Mouse (Mus musculus): ENCODE measurements around the gene Nfix.

The Nfix gene

DNA sequence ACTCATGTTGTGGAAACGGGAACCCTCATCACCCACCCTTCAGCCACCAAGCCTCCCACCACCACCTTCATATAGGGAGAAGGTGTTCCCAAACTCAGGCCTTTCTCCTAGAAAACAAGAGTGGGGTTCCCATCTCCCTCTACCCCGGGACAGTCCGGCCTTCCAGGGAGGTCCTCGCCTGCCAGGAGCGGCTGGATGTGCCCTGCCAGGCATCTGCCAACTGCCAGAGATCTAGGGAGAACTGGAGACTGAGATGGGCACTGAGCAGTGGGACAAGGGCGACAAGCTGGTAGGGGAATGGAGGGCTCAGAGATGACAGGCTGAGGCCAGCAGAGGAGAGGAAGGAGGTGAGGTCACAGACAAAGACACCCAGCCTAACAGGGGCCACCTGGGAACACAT is 66.2 kb downstream of the Nfix start:
- no peak for DNase-seq

DNA sequence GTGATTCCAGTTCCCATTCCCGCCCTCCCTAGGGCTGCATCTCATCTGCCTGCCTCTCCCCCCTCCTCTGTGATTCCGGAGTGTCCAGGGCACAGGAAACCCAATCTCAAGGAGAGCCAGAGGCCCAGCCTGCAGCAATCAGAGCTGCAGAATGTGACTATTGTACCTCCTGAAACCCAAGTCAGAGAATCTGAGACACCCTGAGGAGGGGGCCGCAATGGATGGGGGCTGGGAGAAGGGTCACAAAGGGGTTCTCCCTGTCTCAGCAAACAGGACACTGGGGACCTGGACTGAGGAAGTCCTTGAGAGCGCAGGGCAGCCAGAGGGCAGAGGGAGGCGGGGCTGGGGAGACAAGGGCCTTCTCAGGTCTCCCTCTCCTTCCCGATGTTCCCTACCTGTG is 67.1 kb downstream of the Nfix start:
- peak; percentile 96 for DNase-seq

DNA sequence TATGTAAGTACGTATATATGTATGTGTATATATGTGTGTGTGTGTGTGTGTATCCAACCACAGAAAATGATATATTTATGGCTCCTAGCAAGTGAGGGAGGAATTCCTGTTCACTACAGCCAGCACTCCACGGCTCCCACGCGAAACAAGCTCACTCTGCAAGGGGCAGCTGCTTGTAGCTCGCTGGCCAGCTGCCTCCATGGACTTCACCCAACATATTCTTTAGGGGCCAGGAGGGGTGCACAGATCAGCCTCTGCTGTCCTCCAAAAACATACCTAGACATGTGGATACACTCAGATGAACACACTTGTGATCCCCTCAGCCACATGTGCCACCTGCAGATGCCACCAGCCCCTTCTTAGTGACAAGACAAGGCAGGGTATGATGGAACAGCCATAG is 67.6 kb downstream of the Nfix start:
- peak; percentile 92 for DNase-seq

DNA sequence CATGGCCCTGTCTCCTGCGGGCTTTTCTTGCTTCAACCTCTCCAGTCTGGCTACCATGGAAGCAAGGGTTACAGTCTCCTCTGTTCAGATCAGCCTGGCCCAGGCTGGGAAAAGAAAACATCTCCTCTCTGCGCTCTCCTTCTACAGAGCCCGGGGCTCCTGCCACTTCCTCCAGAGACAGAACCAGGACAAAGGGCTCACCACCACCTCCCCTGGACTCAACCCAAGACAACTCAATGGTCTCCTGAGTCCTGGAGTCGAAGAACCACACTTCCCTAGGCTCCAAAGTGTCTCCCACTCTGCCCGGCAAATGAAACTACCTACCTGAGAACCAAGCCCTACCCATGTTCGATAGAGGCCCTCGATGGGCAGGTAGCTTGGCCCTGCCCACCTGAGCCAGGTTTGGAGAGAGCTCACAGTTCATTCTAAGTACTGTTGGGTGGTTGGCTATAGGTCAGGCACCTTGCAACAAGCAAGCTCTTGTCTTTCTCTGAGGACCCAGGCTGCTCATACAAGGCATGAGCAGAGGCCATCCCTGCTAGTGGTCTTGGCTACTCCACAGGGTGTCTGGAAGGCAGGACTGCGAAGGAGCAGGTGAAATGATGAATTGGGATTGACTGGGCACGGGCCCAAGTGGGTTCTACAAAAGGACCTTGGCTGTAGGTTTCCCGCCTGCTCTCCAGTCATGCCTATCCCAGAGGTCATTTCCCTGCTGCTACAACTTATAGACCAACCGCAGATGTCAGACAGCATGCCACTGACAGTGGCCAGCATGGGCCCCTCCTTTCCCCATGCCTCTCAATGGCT is 68.6 kb downstream of the Nfix start:
- DNase-seq = no peak

DNA sequence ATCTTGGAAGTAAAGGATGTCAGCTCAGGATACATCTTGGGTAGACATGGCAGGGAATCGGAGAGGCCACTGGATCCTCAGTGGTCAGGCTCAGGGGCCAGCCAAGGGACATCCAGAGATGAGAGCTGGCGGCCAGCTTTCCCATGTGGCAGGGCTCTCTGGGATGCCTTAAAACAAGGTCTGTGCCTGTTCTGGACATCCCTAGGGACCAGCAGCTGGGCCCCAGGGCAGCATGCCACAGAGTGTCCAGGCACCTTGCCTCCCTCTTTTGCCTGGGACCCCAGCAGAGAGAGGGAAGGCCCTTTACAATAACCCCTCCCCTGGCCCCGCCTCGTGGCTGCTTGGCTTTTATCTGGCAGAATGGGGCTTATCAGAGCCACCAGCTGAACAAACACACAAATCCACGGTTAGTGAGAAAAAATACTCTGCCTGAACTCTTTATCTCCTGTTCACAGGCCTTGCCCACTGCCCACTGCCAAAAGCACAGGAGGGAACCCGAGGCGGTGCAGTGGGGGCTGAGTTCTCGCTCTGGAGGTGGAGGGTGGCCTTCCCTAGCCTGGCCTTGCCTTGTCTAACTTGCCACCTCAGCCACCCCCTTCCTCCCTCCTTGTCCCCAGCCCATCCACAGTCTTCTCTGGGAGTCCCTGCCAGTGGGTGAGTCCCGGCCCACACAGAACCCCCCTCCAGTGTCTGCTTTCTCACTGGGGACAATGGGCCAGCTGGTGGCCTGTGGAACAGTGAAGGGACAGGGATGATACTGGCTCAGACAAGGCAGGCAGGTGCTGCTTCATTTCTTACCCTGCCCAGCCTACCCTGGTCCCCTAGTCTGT is 69.4 kb downstream of the Nfix start:
- peak; percentile 99 for DNase-seq

DNA sequence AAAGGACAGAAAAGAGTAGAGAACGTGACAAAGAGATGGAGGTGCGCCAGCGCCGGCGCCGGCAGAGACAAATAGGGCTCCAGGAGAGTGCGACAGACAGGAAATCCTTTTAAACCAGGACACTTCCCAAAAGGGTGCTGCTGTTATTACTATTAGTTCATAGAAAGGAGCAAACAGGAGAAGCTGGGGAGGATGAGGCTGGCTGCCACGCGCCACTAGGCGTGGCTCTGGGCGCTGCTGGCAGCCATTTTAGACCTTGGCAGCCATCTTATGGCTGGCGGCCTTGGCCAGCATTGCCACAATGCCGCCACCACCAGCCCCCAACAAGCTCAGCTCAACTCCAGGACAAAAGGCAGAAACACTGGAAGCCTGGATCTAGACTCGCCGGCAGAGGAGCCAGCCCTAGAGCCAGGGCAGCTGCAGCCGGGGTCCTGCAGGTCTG is 70.2 kb downstream of the Nfix start:
- DNase-seq = peak; percentile 98

DNA sequence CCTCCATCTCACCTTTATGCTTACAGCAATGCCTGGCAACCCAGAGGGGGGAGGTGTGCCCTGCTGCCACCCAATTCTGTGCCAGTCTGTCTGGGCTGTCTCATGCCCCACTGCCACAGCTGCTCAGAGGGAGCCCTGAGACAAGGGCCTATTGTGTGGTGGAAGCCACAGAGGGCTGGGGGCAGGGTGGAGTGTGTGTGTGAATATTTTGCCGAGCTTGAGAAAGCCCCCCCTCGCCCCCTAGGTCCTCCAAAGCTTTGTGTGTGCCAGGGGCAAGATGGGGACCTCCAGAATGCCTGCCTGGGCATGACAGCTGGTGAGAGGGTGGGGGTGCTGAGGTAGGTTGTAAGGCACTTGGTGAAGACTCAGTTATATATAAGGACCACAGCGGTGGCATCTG is 71.7 kb downstream of the Nfix start:
- no peak for DNase-seq

DNA sequence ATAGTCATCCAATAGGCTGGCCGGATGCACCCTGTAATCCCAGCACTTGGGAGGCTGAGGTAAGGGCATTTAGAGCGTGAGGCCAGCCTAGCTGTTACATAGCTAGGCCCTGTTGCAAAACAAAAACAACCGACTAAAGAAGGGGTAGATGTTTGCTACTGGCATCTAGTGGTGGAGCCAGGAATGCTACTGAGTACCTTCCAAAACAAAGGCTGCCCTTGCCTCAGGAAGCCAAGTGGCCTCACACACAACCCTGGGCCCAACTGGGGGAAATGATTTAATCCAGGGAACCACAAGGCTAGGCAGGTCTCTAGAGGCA is 74.2 kb downstream of the Nfix start:
- peak; percentile 97 for DNase-seq

DNA sequence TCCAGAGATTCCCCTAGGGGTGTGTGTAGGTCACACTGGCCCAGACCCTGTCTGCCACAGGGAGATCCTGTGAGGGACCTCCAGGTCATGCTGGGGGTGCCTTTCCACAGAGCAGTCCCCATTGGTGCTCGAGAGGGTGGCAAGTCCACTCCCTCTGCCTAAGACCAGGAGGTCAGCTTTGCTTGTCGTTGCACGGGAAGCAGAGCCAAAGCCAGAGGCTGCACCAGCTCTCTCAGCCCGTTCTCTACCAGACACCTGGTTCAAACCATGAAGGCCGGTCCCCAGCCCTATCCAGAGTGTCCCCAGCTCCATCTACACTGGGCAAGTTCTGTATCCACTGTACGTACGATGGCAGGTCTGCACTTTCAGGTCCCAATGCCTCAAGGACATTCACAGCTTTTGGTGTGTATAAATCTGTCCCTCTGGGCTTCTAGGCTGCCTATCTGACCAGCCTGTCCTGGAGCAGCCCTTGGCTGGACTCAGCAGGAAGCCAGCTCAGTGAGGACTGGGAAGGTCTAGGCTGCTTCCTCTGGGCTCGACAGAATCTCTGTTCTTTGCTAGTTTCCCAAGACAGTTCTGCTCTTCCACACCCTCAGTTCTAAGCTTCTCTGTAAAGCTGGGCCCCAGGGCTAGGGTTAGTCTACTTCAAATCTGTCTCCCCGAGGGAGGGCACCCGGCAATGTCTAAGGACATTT is 74.8 kb downstream of the Nfix start:
- DNase-seq = peak; percentile 95

DNA sequence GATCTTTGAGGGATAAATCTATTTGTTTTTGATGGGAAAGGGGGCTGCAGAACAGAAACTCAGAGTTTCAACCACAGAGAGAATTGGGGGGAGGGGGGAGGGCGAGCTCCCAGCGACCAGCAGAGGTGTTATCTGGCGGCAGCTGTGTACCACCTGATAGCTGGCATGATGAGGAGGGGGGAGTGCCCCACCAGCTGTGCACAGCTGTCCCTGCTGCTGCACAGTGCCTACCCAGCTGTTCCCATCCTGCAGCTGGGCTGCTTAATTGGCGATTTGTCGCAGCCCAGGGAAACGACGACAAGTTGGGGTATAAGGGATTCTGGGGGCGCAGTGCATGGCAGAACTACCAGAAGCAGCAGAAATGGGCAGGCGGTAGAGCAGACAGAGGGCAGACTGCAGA is 75.5 kb downstream of the Nfix start:
- DNase-seq = no peak

DNA sequence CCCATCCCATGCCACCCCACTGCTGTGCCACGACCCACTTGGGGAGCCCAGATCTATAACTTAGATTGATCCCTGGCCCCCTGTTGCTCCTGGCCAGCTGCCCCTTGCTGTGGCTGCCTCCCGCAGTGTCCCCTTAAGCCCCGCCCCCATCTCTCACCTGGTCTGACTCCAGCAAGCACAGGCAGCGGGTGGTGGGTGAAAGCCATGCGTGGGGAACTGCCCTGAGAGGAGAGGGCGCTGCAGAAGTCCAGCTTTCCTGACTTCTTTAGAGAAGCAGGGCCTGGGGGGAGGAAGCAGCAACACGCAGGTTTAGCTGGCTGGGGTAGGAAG is 76.6 kb downstream of the Nfix start:
- DNase-seq = no peak

DNA sequence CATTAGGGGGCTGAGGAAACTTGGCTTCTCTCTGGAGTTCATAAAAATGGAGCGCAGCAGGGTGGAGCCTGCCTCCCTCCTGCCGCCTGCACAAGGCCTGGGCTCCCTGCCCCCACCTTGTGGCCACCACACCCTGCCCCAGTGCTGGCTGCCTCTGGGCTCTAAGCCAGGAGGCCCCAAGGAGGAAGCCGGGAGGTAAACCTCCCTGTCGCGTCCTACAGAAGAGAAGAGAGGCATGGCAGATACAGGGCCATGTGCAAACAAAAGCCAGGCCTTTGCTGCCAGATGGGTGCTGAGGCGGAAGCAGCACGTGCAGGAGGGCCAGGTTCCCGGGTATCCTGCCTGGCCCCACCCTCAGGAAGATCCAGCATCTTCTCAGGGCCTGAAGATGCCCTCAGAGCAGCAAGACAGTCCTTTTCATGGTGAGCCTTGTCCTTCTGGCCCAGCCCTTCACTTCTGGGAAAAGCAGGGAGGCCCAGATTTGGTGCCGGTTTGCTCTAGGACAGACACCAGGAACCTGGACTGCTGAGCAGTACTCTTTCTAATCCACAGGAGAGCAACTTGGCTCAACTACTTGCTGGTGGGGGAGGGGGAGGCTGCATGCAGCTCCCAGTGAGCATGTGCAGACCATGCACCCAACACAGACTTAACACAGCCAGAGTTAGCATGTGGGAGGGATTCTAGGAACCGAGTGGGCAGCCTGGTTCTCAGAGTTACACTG is 77.1 kb downstream of the Nfix start, which contains the start of gene G430095P16Rik:
TSS of gene G430095P16Rik (plus strand) at position 158 of the 721 bp plus-strand sequence.
- DNase-seq = peak; percentile 99

DNA sequence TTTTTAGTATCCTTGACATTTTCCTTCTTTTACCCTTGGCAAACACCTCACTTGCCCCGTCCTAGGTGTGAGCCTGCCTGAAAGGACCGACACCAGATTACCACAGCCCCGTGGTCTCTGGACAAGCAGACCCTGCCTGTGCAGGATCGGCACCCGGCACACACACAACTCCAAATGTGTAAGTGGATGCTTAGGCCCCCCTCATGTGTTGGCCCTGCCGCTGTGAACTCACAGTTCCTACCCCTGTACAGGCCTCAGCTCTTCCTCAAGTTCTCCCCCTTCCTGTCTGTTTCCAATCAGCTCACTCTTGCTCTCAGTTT is 77.7 kb downstream of the Nfix start:
- no peak for DNase-seq

DNA sequence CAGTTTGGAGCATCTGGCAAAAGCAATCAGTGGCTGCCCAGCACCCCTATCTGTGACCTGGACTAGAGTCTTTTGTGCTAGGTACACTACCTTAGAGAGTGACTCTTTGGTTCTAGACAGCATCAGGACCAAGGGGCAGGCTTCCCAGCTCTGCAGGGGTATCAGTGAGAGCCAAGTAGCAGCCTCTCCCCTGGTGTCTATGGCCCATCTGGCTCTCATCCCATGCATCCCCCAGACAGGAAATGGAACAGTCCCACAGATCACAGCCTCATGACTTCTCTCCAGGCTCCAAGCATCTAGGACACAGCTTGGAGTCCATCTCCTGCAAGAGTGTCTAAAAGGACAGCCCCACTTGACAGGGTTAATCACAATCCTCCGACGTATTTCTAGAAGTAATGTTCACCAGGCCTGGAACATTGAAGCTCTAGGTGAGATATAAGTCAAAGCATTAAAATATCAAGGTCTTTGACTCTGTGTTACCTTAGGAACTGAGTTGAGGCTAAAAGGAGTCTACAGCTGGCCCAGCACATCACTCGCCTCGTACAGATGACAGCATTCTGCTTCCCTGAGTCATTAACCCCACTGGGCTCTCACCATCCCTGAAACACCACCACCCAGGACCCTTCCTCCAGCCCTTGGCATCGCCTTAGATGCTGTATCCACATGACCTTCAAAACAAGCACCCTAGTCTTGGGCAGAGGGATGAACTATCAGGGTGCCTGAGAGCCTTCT is 81.0 kb downstream of the Nfix start:
- no peak for DNase-seq

DNA sequence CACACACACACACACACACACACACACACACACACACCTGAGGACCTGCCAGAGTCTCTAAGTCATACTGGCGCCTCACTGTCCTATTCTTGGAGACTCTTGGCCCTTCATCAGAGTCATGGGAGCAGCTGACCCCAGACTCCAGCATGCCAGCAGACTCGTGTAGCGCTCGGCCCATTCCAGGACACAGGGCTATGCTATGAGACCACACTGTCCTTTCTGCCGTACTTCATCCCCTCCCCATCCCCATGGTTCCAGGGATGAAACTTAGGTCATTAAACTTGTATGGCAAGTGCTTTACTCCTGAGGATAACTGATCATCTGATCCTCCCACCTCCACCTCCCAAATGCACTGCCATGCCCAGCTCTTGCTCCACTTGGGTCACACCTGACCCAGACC is 81.7 kb downstream of the Nfix start:
- peak; percentile 95 for DNase-seq

DNA sequence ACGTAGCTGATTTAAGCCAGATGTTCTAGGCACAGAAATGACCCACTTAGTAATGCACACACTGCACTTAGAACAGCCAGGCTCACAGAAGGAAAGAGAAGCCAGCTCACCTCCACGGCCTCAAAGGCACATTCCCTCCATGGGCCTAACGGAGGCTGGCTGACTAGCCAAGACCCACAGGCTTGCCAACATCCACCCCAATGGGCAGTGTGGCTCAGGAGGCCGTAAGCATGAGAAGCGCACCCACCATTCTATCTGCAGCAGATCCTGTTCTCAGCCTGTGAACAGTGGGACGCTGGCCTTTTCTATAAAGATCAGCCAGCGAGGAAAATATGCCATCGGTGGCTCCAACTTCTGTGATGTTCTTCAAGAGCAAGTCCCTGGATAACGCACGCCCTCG is 83.4 kb downstream of the Nfix start:
- no peak for DNase-seq

DNA sequence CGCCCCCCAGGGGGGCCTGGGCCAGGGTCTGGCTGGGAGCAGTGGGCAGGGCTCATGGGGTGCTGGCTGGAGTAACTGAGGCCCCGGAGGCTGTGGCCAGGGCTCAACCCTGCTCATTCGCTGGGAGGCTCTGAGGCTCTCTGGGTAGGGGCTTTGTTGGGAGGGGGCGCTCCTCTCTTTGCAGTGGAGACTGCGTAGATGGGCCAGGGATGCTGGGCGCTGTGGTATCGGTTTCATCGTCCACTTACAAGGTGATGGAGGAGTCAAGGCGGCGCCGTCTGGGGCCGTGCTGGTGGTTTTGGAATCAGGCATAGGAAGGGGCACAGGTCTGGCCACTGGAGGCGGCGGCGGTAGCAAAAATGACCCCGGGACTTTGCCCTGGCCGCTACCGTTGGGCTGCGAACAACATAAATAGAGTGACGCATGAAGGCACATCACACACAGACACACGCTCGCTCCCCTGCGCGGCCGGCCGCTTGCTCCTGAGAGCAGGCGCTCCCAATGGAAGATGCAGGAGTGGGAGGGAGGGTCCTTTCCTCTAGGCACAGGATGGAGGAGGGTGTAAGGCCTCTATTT is 84.2 kb downstream of the Nfix start:
- no peak for DNase-seq

DNA sequence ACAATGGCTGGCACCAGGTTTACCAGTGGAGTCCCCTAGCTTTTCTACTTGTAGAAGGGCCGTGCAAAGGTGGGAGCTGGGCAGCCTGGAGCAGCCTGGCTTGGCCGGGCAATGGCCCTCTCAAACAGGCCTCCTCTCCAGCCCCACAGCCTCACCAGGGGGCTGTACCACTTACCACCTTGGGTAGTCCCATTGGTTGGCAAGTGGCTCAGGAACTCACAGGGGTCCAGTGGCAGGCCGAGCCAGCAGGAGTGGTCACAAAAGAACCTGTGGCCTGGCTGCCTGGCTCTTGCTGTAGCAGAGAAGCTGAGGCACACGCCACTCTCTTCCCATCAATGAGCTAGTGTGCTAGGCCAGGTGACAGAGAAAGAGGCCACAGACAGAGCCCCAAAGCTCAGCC is 86.0 kb downstream of the Nfix start:
- DNase-seq = no peak

DNA sequence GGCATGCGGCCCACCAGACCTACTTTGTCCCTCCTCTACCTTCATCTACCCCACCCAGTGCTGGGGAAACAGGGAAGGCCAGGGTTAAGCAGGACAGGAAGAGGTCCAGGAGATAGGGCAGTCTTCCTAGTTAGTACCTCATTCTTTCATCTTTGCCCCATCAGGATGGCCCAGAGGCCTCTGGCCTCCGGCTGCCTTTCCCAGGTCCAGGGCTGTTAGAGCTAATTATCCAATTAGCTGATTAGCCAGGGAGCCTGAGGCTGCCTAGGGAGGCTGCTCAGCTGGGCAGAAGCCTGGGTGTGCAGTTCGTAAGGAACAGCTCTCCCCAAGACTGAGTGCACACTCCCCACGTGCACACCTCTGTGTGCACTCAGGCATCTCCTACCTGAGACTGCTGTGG is 86.8 kb downstream of the Nfix start:
- DNase-seq = no peak

DNA sequence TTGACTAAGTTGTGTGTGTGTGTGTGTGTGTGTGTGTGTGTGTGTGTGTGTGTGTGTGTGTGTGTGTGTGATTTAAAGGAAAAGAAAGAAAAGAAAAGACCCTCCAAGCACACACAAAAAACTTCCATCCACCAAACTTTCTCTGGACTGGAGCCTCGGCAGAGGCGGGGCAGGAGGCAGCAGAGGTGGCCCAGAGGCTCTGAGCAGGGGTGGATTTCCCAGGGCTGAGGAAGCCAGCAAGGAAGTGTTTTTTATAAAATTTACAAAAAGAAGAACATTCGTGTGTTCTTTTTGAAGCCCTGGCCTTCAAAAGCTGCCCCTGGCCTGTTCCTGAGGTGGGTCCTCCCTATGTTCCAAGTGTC is 87.4 kb downstream of the Nfix start:
- DNase-seq = peak; percentile 96

DNA sequence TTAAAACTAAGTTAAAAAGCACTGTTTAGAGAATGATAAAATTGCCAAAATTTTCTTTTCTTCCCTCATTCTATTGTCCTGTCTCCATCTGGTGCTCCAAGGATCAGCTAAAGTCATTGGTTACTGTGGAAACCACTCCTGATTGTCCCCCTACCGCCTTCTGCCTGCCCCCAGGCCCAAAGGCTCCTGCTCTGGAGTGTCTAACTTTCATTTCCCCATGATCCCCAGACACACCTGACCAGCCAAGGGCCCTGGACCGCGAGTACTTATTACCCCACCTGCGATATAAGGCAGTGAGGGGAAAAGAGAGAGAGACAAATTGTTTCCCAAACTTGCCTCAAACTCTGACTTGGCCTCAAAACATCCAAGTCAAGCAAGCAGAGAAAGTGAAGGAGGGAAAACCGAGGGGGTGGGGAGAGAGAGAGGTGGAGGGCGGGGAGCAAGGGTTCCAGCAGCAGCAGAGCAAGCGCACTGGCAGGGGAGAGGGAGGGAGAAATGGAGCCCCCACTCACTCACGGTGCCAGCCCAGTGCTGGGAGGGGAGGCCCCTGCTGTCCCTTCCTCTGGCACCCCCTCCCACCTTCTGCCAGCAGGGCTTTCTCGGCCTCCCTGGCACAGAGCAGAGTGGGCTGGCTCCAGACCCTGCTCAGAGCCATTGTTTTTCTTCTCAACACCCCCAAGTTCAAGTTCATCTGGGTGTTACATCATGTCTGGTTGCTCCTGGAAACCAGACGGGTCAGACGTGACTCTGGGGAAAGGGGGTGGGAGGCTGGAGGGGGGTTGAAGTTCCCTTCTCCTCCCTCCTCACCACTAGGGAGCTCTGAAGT is 88.0 kb downstream of the Nfix start:
- peak; percentile 98 for DNase-seq

All from heart, adult 11 months (tissue).